Mouse (Mus musculus) lung, postnatal 25 days (tissue): Measurements from ENCODE around the gene Dis3l.
A peak's percentile ranks its signal among the peaks of the same experiment; 100 is the strongest.
"Not testable (repeated sequence)": the region's sequence is repeated elsewhere in the genome, so short reads cannot be mapped to it uniquely, and the experiment has no call there.

Experiments
- DNase-seq: peaks from one replicate; pipeline ENCODE4 v3.0.0; 2022; ENCODE audit warnings: low spot score

Dis3l gene

DNA sequence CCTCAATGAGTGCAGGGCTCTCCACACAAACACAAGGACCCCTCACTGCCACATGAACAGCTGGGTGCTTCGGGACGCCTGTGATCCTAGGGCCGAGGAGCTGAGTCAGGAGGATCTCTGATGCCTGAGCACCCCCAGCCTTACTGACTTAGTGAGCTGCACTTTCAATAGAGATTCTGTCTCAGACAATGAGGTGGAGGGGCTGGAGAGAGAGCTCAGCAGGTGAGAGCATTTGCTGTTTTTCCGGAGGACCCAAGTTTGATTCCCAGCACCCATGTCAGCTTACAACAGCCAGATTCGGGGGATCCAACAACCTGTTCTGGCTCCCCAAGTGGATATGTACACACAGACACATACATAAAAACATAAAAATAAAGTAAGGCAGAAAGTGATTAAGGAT lies 24.1 kb downstream of the Dis3l start:
- DNase-seq = no peak

GRCm38 (mm10) chr9:64314696-64315095 lies 26.4 kb downstream of the Dis3l start:
- DNase-seq = no peak

GRCm38 (mm10) chr9:64312128-64312527 lies 29.0 kb downstream of the Dis3l start:
- DNase-seq = no peak

DNA sequence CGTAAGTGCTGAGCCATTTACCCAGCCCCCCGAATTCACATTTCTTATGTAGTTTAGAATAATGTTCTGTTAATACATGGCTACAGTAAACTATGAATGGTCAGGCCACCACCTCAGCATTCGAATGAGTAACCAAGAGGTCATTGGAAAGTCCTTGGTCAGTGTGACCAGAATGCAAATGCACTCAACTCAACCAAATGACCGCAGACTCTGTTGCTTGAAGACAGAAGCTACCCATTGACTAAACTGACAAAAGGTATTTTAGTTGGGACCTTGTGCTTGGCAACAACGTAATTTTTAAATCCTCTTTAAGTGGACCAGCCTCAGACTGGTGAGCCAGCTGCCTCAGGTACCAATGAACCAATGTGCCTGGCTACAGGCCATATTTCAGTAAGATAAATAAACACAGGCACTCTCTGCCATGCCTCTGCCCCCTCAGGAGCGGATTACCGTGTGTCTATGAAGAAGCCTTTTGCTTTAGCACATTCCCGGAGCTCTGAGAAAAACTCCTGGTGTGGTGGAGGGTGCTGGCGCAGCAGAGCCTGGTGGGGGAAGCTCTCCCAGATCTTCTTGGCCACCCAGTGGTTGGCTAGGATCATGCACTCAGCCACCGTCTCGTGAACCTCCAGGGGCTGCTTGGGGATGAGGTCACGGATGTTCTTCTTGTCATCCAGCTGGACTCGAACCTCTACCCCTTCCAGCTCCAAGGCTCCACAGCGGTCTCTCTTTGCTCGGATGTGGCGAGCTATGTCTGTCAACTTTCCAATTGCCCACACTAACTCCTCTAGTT lies 29.9 kb downstream of the Dis3l start:
- no peak for DNase-seq

- DNase-seq = no peak
These were observed 34.4 kb downstream of the Dis3l start for GRCm38 (mm10) chr9:64306476-64307312.

DNA sequence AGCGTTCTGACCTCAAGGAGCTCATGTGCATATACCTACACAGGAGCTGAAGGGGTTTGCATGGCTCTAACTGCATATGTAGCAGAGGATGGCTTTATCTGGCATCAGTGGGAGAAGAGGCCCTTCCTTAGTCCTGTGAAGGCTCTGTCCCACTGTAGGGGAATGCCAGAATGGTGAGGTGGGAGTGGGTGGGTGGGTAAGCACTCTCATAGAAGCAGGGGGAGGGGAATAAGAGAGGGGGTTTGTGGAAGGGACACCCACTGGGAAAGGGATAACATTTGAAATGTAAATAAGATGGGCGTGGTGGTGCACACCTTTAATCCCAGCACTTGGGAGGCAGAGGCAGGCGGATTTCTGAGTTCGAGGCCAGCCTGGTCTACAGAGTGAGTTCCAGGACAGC lies 38.0 kb downstream of the Dis3l start:
- not testable (repeated sequence) for DNase-seq

- DNase-seq = no peak
These were observed 58.6 kb downstream of the Dis3l start for GRCm38 (mm10) chr9:64282404-64282987.

DNA sequence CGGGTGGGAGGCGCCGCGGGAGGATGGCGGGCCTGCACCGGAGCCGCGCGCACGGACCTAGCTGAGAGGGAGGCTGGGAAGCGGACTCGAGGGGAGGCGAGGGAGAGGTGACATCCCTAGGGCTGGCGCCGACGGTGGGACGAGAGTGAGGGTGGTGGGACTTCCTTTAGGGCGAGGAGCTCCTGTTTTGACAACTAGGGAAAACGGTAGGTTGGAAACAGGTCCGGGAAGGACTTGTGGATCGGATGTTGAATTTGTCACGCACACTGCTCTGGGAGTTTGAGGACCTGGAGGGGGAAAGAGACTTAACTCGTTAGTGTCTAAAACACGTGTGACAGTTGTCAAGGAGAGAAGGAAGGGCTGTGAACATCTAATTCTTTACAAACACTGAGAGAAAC lies 59.3 kb downstream of the Dis3l start:
- no peak for DNase-seq

GRCm38 (mm10) chr9:64281105-64281780 lies 59.8 kb downstream of the Dis3l start, which contains the start of gene Tipin:
Tipin (plus strand) TSS chr9:64281581.
- peak; percentile 94 for DNase-seq

GRCm38 (mm10) chr9:64278665-64279310 lies 62.3 kb downstream of the Dis3l start:
- no peak for DNase-seq

- DNase-seq = peak; percentile 70
These were observed 63.4 kb downstream of the Dis3l start for GRCm38 (mm10) chr9:64277706-64278105.

DNA sequence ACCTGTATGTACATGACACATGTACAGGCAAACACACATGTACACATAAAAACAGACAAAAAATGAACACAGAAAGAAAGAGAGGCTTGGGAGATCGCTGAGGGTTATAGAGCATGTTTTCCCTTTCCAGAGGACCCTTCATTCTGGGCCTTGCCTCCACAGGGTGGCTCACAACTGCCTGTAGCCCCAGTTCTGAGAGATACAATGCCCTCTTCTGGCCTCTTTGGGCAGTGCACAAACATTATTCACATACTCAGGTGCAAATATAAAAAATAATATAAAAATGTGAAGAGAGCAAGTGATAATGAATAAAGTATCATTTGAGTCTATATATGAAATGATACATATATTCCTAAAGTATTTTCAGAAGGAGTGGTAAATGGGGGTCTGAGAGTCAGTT lies 66.2 kb downstream of the Dis3l start:
- DNase-seq = no peak

DNA sequence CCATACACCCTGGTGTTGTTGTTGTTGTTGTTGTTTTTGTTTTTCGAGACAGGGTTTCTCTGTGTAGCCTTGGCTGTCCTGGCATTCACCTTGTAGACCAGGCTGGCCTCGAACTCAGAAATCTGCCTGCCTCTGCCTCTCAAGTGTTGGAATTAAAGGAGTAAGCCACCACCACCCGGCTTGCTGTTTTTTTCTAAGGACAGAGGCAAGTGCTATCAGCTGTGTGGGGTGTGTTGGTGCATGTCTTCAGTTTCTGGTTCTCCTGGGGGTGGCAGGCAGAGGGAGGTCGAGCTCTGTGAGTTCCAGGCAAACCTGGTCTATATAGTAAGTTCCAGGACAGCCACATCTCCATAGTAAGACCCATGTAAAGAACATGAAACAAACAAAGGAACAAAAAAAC lies 66.8 kb downstream of the Dis3l start:
- no peak for DNase-seq

DNA sequence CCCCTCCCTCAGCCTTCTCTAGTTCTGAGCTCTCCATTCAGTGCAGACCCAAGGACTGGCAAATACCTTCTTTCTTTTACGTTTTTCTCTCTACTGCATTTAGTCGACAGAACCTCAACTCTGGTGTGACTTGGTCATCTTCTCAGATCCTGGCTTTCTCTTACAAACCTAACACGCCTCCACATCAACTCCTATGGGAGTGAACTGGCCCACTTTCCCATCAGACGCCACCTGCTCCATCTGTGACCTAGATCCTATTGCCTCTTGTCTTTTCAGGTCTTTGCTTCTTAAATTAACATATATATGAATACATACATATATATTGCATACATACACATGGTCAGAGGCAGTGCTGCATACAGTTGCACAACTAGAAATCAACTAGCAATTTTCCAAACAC lies 67.3 kb downstream of the Dis3l start:
- DNase-seq = no peak

GRCm38 (mm10) chr9:64272611-64273010 lies 68.5 kb downstream of the Dis3l start:
- peak; percentile 37 for DNase-seq

DNA sequence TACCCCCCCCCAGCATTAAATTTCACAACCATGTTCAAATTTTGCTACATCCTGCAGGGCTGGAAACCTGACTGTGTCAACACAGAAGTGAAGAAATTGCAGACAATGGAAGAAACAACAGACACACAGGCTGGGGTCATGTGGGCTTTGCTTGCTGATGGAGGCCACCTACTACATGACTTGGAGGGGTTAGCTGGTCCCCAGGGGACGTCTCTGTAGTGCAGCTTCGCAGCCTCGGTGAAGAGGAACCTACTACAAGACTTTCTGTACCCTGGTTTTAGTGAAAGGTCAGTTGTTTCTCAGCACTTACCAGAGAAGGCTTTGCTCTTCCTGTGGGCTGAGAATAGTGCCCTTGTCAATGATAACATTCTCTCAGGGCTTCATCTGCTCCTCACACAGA lies 69.8 kb downstream of the Dis3l start:
- no peak for DNase-seq

- DNase-seq = not testable (repeated sequence)
These were observed 72.3 kb downstream of the Dis3l start for GRCm38 (mm10) chr9:64268836-64269235.

GRCm38 (mm10) chr9:64268196-64268595 lies 72.9 kb downstream of the Dis3l start:
- DNase-seq = no peak

DNA sequence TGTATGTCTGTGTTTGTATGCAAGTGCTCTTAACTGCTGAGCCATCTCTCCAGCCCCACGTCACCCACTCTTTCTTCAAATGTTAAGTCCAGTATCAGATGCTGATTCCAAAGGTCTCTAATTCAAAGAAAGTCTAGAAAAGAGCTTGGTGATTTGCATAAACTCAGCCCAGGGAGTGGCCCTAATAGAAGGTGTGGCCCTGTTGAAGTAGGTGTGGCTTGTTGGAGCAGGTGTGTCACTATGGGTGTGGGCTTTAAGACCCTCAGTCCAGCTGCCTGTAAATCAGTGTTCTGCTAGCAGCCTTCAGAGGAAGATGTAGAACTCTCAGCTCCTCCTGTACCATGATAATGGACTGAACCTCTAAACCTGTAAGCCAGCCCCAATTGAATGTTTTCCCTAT lies 73.9 kb downstream of the Dis3l start:
- DNase-seq = no peak

DNA sequence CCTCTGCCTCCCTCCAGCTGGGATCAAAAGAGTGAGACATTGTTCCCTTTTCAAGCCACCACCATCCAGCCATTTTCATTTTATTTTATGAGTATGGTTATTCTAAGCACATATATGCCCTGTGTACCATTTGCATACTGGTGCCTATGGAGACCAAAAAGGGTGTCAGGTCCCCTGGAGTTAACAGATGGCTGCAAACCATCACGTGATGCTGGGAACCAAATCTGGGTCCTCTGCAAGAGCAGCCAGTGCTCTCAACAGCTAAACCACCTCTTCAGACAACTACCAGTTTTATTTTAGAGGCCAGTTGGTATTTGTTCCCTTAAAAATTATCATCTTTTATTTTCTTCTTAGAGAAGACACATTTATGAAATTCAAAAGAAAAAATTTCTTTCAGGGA lies 76.3 kb downstream of the Dis3l start:
- no peak for DNase-seq

- DNase-seq = no peak
These were observed 80.1 kb downstream of the Dis3l start for GRCm38 (mm10) chr9:64261023-64261422.

DNA sequence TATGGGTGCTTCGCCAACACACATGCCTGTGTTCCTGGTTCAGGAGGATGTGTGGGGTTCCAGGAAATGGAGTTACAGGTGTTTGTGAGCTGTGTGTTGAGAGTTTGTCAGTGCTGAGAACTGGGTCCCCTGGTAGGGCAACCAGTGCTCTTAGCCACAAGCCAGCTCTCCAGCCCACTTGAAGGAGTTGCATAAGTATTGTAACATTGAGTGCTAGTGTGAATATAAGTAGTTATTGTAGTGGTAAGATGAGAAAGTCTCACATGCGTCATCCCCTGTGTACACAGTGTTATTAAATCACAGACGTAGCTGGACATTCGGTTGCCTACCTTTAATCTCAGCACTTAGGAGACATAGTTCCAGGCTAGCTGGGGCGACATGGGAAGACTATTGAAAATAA lies 81.2 kb downstream of the Dis3l start:
- DNase-seq = peak; percentile 83
